Mouse (Mus musculus) kidney, adult 10 weeks (tissue): ENCODE data around the gene Ldhd. TPM values are rescaled to one million over a fixed set of nuclear protein-coding genes. Genes with fewer than 3 reads are reported as not detected.

Source experiments
- polyA plus RNA-seq: library from polyadenylated mRNA; stranded (reverse); fragments of 350-450 nt; fragmentation: Illumina TruSeq; extraction: RNeasy Lipid Tissue Mini Kit (QIAGEN cat#74804); gene quantifications from one replicate; pipeline ENCODE4 v1.2.3, GENCODE M21; 2014; ENCODE audit warnings: low read depth, low replicate concordance

Gene Ldhd
- polyA plus RNA-seq: 34.9 TPM

GRCm38 (mm10) chr8:111630105-111630521 lies at the start of gene Ldhd:
TSS of gene Ldhd (minus strand) at chr8:111630374.

GRCm38 (mm10) chr8:111643264-111644141 lies 13.3 kb upstream of the Ldhd start, which contains the start of gene Zfp1:
TSS of gene Zfp1 (plus strand) at chr8:111643401.

Other genes with a start within 250 kb of the Ldhd start
- 7.1 TPM for gene Fa2h, start 236.6 kb downstream of the Ldhd start, polyA plus RNA-seq
- gene Wdr59, start 108.3 kb downstream of the Ldhd start, polyA plus RNA-seq: 5.4 TPM
- 4.6 TPM for gene Znrf1, start 94.3 kb downstream of the Ldhd start, polyA plus RNA-seq
- 7.8 TPM for gene Zfp1, start 13.0 kb upstream of the Ldhd start, polyA plus RNA-seq
- not detected for gene Ctrb1, start 60.6 kb upstream of the Ldhd start, polyA plus RNA-seq
- gene Bcar1, start 113.4 kb upstream of the Ldhd start, polyA plus RNA-seq: 0.40 TPM
- gene Cfdp1, start 223.9 kb upstream of the Ldhd start, polyA plus RNA-seq: 158 TPM
- gene Tmem170, start 246.4 kb upstream of the Ldhd start, polyA plus RNA-seq: 23.0 TPM